Mouse (Mus musculus): ENCODE measurements around the gene Rabep1. TPM values are rescaled to one million over a fixed set of nuclear protein-coding genes. Genes with fewer than 3 reads are reported as not detected.

Rabep1 gene
- 10.5 and 15.3 TPM in 2 replicates for total RNA-seq (2023)

GRCm38 (mm10) chr11:70844559-70845456 is at the start of gene Rabep1:
Rabep1 (plus strand) TSS chr11:70844778.

GRCm38 (mm10) chr11:70812365-70812764 is 32.2 kb upstream of the Rabep1 start, which contains the start of gene Scimp:
Scimp (minus strand) TSS chr11:70812586.

GRCm38 (mm10) chr11:70969821-70970559 is 125.4 kb downstream of the Rabep1 start, which contains the start of the genes Nup88 and Rpain:
Nup88 (minus strand) TSS chr11:70969973.
Rpain (plus strand) TSS chr11:70970213.

GRCm38 (mm10) chr11:70982557-70983228 is 138.1 kb downstream of the Rabep1 start, which contains the start of gene C1qbp:
C1qbp (minus strand) TSS chr11:70983026.

Other genes starting within 250 kb of the Rabep1 start
- not detected in 2 replicates for gene 4930544D05Rik, start 228.9 kb upstream of the Rabep1 start, total RNA-seq (2023)
- gene Chrne, start 225.6 kb upstream of the Rabep1 start, total RNA-seq (2023): 1.0 TPM in 1 of 2 replicates, not detected in the other
- gene Gp1ba, start 205.7 kb upstream of the Rabep1 start, total RNA-seq (2023): 0.18 and 0.73 TPM in 2 replicates
- 139 and 152 TPM in 2 replicates for gene Rnf167, start 197.5 kb upstream of the Rabep1 start, total RNA-seq (2023)
- gene Slc25a11, start 197.3 kb upstream of the Rabep1 start, total RNA-seq (2023): 80.8 and 90.9 TPM in 2 replicates
- gene Pfn1, start 190.1 kb upstream of the Rabep1 start, total RNA-seq (2023): 1,990 and 2,032 TPM in 2 replicates
- 4.2 and 6.6 TPM in 2 replicates for gene Eno3, start 187.6 kb upstream of the Rabep1 start, total RNA-seq (2023)
- gene Spag7, start 175.4 kb upstream of the Rabep1 start, total RNA-seq (2023): 36.7 and 37.4 TPM in 2 replicates
- 55.4 and 60.4 TPM in 2 replicates for gene Camta2, start 156.7 kb upstream of the Rabep1 start, total RNA-seq (2023)
- gene Inca1, start 144.6 kb upstream of the Rabep1 start, total RNA-seq (2023): not detected in 2 replicates
- 30.8 and 43.4 TPM in 2 replicates for gene Kif1c, start 144.2 kb upstream of the Rabep1 start, total RNA-seq (2023)
- 0.25 and 0.28 TPM in 2 replicates for gene Zfp3, start 80.6 kb upstream of the Rabep1 start, total RNA-seq (2023)
- gene Scimp, start 32.2 kb upstream of the Rabep1 start, total RNA-seq (2023): not detected in 2 replicates
- gene Nup88, start 125.2 kb downstream of the Rabep1 start, total RNA-seq (2023): 45.9 and 64.5 TPM in 2 replicates
- 17.5 and 26.9 TPM in 2 replicates for gene Rpain, start 125.4 kb downstream of the Rabep1 start, total RNA-seq (2023)
- 27.4 and 30.6 TPM in 2 replicates for gene C1qbp, start 138.2 kb downstream of the Rabep1 start, total RNA-seq (2023)
- gene Dhx33, start 159.7 kb downstream of the Rabep1 start, total RNA-seq (2023): 4.6 and 8.7 TPM in 2 replicates
- 9.4 and 10.6 TPM in 2 replicates for gene Mis12, start 174.8 kb downstream of the Rabep1 start, total RNA-seq (2023)
- gene Derl2, start 175.1 kb downstream of the Rabep1 start, total RNA-seq (2023): 25.7 and 29.8 TPM in 2 replicates
- gene 6330403K07Rik, start 188.7 kb downstream of the Rabep1 start, total RNA-seq (2023): not detected in 2 replicates